Mouse (Mus musculus) midbrain, embryonic 15.5 days (tissue): Measurements from ENCODE around the gene Cyfip2. TPM values are rescaled to one million over a fixed set of nuclear protein-coding genes. Genes with fewer than 3 reads are reported as not detected.

Experiments used
- ATAC-seq: fragments of 200-750 bp; cut with Nextera tagmentation; replicated peaks from 2 replicates; pipeline ENCODE4 v1.8.0; 2017; ENCODE audit warnings: moderate TSS enrichment
- H3K27ac ChIP-seq: fragments of 300-500 bp; sonication (generic); 2 replicates; pipeline ENCODE4 v1.5.1; 2015; ENCODE audit warnings: mild to moderate bottlenecking, inconsistent platforms
- H3K27me3 ChIP-seq: fragments of 300-500 bp; sonication (generic); replicated peaks from 2 replicates; pipeline ENCODE4 v1.6.1; 2015; ENCODE audit warnings: inconsistent platforms
- H3K36me3 ChIP-seq: fragments of 300-500 bp; sonication (generic); replicated peaks from 2 replicates; pipeline ENCODE4 v1.6.1; 2015; ENCODE audit warnings: inconsistent platforms
- H3K4me1 ChIP-seq: fragments of 300-500 bp; sonication (generic); 2 replicates; pipeline ENCODE4 v1.6.1; 2015; ENCODE audit warnings: inconsistent platforms
- H3K4me2 ChIP-seq: fragments of 300-500 bp; sonication (generic); 2 replicates; pipeline ENCODE4 v1.6.1; 2015; ENCODE audit warnings: inconsistent platforms, mild to moderate bottlenecking, moderate library complexity
- H3K4me3 ChIP-seq: fragments of 300-500 bp; sonication (generic); 2 replicates; pipeline ENCODE4 v1.5.1; 2015; ENCODE audit warnings: mild to moderate bottlenecking, inconsistent platforms
- H3K9ac ChIP-seq: fragments of 300-500 bp; sonication (generic); 2 replicates; pipeline ENCODE4 v1.6.1; 2015; ENCODE audit warnings: mild to moderate bottlenecking, inconsistent platforms
- H3K9me3 ChIP-seq: fragments of 300-500 bp; sonication (generic); 2 replicates; pipeline ENCODE4 v1.6.1; 2016; ENCODE audit warnings: inconsistent platforms
- WGBS: fragments of 180-500 bp; shearing (Covaris S2); methylation state at CpG from one replicate; pipeline ENCODE4 v1.1.7; 2015; ENCODE audit warnings: mixed read lengths; 5-methylcytosine and 5-hydroxymethylcytosine counted together
- polyA plus RNA-seq: library from polyadenylated mRNA; unstranded; fragments of >200 nt; fragmentation: Nextera tagmentation; extraction: Ambion mirVana; gene quantifications from 2 replicates; pipeline ENCODE4 v1.2.1, GENCODE M21; 2015

The Cyfip2 gene
- polyA plus RNA-seq, 1 experiment from 2014 or later: 104 TPM

- 73% methylated on average over 9 of the region's 9 CpGs for WGBS
- no peaks in the 10 kb centered on the region for H3K36me3 ChIP-seq
- no peaks in the 10 kb centered on the region for H3K27me3 ChIP-seq
- no peak overlapping the region for H3K27ac ChIP-seq
- H3K9ac ChIP-seq: 0 out of 2 replicates have a peak overlapping the region, but pooled peaks have one; percentile 3
- H3K4me1 ChIP-seq: peaks cover 35% of the 10 kb centered on the region
- H3K4me3 ChIP-seq: no peak overlapping the region
- ATAC-seq: no peak
- H3K9me3 ChIP-seq: no peaks in the 10 kb centered on the region
- H3K4me2 ChIP-seq: no peak overlapping the region
These were observed 7.6 kb downstream of the Cyfip2 start for GRCm38 (mm10) chr11:46304864-46305710.

- Histone ChIP-seq H3K4me3 (no peak overlapping the region), H3K9me3 (no peaks in the 10 kb centered on the region), H3K27me3 (no peaks in the 10 kb centered on the region), H3K4me1 (peaks cover 28% of the 10 kb centered on the region), H3K4me2 (no peak overlapping the region), H3K9ac (no peak overlapping the region), H3K27ac (no peak overlapping the region), H3K36me3 (no peaks in the 10 kb centered on the region)
- ATAC-seq: no peak
- WGBS: 80% methylated on average over 10 of the region's 10 CpGs
These were observed 8.6 kb downstream of the Cyfip2 start for GRCm38 (mm10) chr11:46304093-46304492.

GRCm38 (mm10) chr11:46302471-46302870 lies 10.2 kb downstream of the Cyfip2 start:
- WGBS: 92% methylated on average over 9 of the region's 9 CpGs
- ATAC-seq: no peak
- no peaks in the 10 kb centered on the region for H3K36me3 ChIP-seq
- H3K27me3 ChIP-seq: no peaks in the 10 kb centered on the region
- peaks cover 30% of the 10 kb centered on the region for H3K4me1 ChIP-seq
- no peaks in the 10 kb centered on the region for H3K9me3 ChIP-seq
- H3K27ac ChIP-seq: no peak overlapping the region
- H3K4me2 ChIP-seq: no peak overlapping the region
- no peak overlapping the region for H3K9ac ChIP-seq
- H3K4me3 ChIP-seq: no peak overlapping the region

- Histone ChIP-seq H3K27me3 (no peaks in the 10 kb centered on the region), H3K36me3 (no peaks in the 10 kb centered on the region), H3K27ac (no peak overlapping the region), H3K4me1 (peaks cover 30% of the 10 kb centered on the region), H3K9me3 (no peaks in the 10 kb centered on the region), H3K9ac (no peak overlapping the region), H3K4me2 (no peak overlapping the region), H3K4me3 (no peak overlapping the region)
- ATAC-seq: no peak
- WGBS: 81% methylated on average over 23 of the region's 23 CpGs
These were observed 10.9 kb downstream of the Cyfip2 start for GRCm38 (mm10) chr11:46301579-46302248.

- no peak overlapping the region for H3K4me3 ChIP-seq
- ATAC-seq: no peak
These were observed 12.8 kb downstream of the Cyfip2 start for GRCm38 (mm10) chr11:46299901-46300300.

GRCm38 (mm10) chr11:46298889-46299785 lies 13.5 kb downstream of the Cyfip2 start:
- 72% methylated on average over 13 of the region's 13 CpGs for WGBS
- Histone ChIP-seq H3K4me2 (no peak overlapping the region), H3K36me3 (no peaks in the 10 kb centered on the region), H3K4me3 (no peak overlapping the region), H3K4me1 (peaks cover 21% of the 10 kb centered on the region; the same call in 1 of the 2 replicates), H3K27ac (no peak overlapping the region), H3K9me3 (no peaks in the 10 kb centered on the region), H3K27me3 (no peaks in the 10 kb centered on the region), H3K9ac (no peak overlapping the region)
- no peak for ATAC-seq

More at GRCm38 (mm10) chr11:46299901-46300300, 12.8 kb downstream of the Cyfip2 start:
- 30% methylated on average over 6 of the region's 6 CpGs for WGBS
- no peak overlapping the region for H3K4me2 ChIP-seq
- no peaks in the 10 kb centered on the region for H3K27me3 ChIP-seq
- H3K9ac ChIP-seq: no peak overlapping the region
- H3K36me3 ChIP-seq: no peaks in the 10 kb centered on the region
- H3K9me3 ChIP-seq: no peaks in the 10 kb centered on the region
- peaks cover 25% of the 10 kb centered on the region for H3K4me1 ChIP-seq
- H3K27ac ChIP-seq: no peak overlapping the region

- ATAC-seq: peak; percentile 40; the same call in 1 of the 2 replicates
- H3K9me3 ChIP-seq: no peaks in the 10 kb centered on the region
- WGBS: 68% methylated on average over 11 of the region's 11 CpGs
- H3K36me3 ChIP-seq: no peaks in the 10 kb centered on the region; the same call in 1 of the 2 replicates
- H3K4me1 ChIP-seq: peaks cover 21% of the 10 kb centered on the region
- H3K27me3 ChIP-seq: no peaks in the 10 kb centered on the region
- no peak overlapping the region for H3K4me2 ChIP-seq
- H3K9ac ChIP-seq: no peak overlapping the region
- no peak overlapping the region for H3K27ac ChIP-seq
- no peak overlapping the region for H3K4me3 ChIP-seq
These were observed 18.3 kb downstream of the Cyfip2 start for GRCm38 (mm10) chr11:46294390-46294789.

GRCm38 (mm10) chr11:46293491-46293890 lies 19.2 kb downstream of the Cyfip2 start:
- 94% methylated on average over 5 of the region's 5 CpGs for WGBS
- H3K27me3 ChIP-seq: no peaks in the 10 kb centered on the region
- no peak overlapping the region for H3K27ac ChIP-seq
- H3K36me3 ChIP-seq: no peaks in the 10 kb centered on the region; the same call in 1 of the 2 replicates
- no peak overlapping the region for H3K4me3 ChIP-seq
- H3K9me3 ChIP-seq: no peaks in the 10 kb centered on the region
- no peak overlapping the region for H3K4me2 ChIP-seq
- no peak for ATAC-seq
- peaks cover 12% of the 10 kb centered on the region for H3K4me1 ChIP-seq
- no peak overlapping the region for H3K9ac ChIP-seq

GRCm38 (mm10) chr11:46290988-46291405 lies 21.7 kb downstream of the Cyfip2 start:
- peak; percentile 81 for ATAC-seq
- H3K4me3 ChIP-seq: no peak overlapping the region

GRCm38 (mm10) chr11:46289561-46289960 lies 23.1 kb downstream of the Cyfip2 start:
- no peak for ATAC-seq
- peaks cover 10% of the 10 kb centered on the region for H3K4me1 ChIP-seq
- H3K9ac ChIP-seq: no peak overlapping the region
- H3K9me3 ChIP-seq: no peaks in the 10 kb centered on the region
- WGBS: 90% methylated on average over 9 of the region's 9 CpGs
- no peak overlapping the region for H3K4me2 ChIP-seq
- H3K36me3 ChIP-seq: peaks cover 7% of the 10 kb centered on the region; the same call in 1 of the 2 replicates
- H3K4me3 ChIP-seq: no peak overlapping the region
- no peaks in the 10 kb centered on the region for H3K27me3 ChIP-seq
- H3K27ac ChIP-seq: no peak overlapping the region

More at GRCm38 (mm10) chr11:46290988-46291405, 21.7 kb downstream of the Cyfip2 start:
- no peak overlapping the region for H3K4me2 ChIP-seq
- H3K4me1 ChIP-seq: peaks cover 10% of the 10 kb centered on the region
- WGBS: 8% methylated on average over 10 of the region's 10 CpGs
- no peaks in the 10 kb centered on the region for H3K9me3 ChIP-seq
- peak overlapping the region; percentile 9; the same call in 1 of the 2 replicates for H3K27ac ChIP-seq
- no peaks in the 10 kb centered on the region; the same call in 1 of the 2 replicates for H3K36me3 ChIP-seq
- no peak overlapping the region for H3K9ac ChIP-seq
- no peaks in the 10 kb centered on the region for H3K27me3 ChIP-seq

- H3K9ac ChIP-seq: no peak overlapping the region
- ATAC-seq: no peak
- H3K36me3 ChIP-seq: peaks cover 13% of the 10 kb centered on the region; the same call in 1 of the 2 replicates
- no peak overlapping the region for H3K27ac ChIP-seq
- H3K9me3 ChIP-seq: no peaks in the 10 kb centered on the region
- H3K27me3 ChIP-seq: no peaks in the 10 kb centered on the region
- no peak overlapping the region for H3K4me3 ChIP-seq
- no peak overlapping the region for H3K4me2 ChIP-seq
- peaks cover 10% of the 10 kb centered on the region for H3K4me1 ChIP-seq
- WGBS: 44% methylated on average over 4 of the region's 4 CpGs
These were observed 23.6 kb downstream of the Cyfip2 start for GRCm38 (mm10) chr11:46289022-46289421.
